Mouse (Mus musculus): ENCODE results near the gene Ipo5. TPM values are rescaled to one million over a fixed set of nuclear protein-coding genes. Genes with fewer than 3 reads are reported as not detected.
A peak's percentile ranks its signal among the peaks of the same experiment; 100 is the strongest.

Gene Ipo5
- total RNA-seq, 2 experiments from 2014 or later: 111 to 122 TPM

DNA sequence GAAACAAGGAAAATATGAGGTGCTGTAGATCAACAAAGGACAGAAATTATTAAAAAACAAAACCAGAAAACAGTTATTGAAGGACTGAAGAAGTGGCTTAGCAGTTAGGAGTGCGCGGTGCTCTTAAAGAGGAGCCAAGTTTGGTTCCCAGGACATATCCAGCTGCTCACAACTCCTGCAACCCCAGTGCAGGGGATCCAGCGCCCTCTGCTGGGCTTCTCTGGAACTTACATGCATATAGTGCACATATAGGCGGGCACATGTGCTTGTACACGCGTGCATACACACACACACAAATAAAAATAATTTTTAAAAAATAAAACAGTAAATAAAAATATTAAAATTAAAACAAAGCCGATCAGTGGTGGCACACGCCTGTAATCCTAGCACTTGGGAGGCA lies 59.6 kb downstream of the Ipo5 start:
- peak; percentile 31 for DNase-seq
- Histone ChIP-seq H3K27ac (no peak overlapping the region), H3K4me3 (no peak overlapping the region)
- intact Hi-C loops (cut with DNase I): loop anchor here (5.0 kb wide), 1 partner anchor 138 kb away; no protein-coding TSS in a partner anchor
- peak; percentile 55 for TF ChIP-seq CTCF (IDR thresholded peaks at IDR 0.05)

GRCm38 (mm10) chr14:120971313-120971712 lies 60.3 kb downstream of the Ipo5 start:
- Histone ChIP-seq H3K27ac (no peak overlapping the region), H3K4me3 (no peak overlapping the region)
- no peak for DNase-seq
- TF ChIP-seq CTCF (IDR thresholded peaks at IDR 0.05): peak; percentile 35; the same call in 1 of the 2 replicates
- intact Hi-C loops (cut with DNase I): loop anchor here (5.0 kb wide), 1 partner anchor 139 kb away; no protein-coding TSS in a partner anchor

- DNase-seq: peak; percentile 35
- Histone ChIP-seq H3K4me3 (no peak overlapping the region), H3K27ac (no peak overlapping the region)
- intact Hi-C loops (cut with DNase I): no loop called here
- TF ChIP-seq CTCF (IDR thresholded peaks at IDR 0.05): peak; percentile 59
Measured at GRCm38 (mm10) chr14:120979559-120979958, 68.5 kb downstream of the Ipo5 start.

GRCm38 (mm10) chr14:120989126-120989525 lies 78.1 kb downstream of the Ipo5 start:
- DNase-seq: no peak
- Histone ChIP-seq H3K4me3 (no peak overlapping the region), H3K27ac (no peak overlapping the region)
- intact Hi-C loops (cut with DNase I): no loop called here
- no peak for TF ChIP-seq CTCF (IDR thresholded peaks at IDR 0.05)

Other genes with a start within 250 kb of the Ipo5 start
- 1 to 10 TPM; 5.7 to 6.2 TPM for gene Farp1, start 124.0 kb downstream of the Ipo5 start, total RNA-seq (2021)